Mouse (Mus musculus) lung, postnatal 0 days (tissue): Measurements from ENCODE around the gene Pik3c2b.
"Not testable (repeated sequence)": the region's sequence is repeated elsewhere in the genome, so short reads cannot be mapped to it uniquely, and the experiment has no call there.

ENCODE experiments used
- CTCF ChIP-seq: IDR thresholded peaks from 2 replicates; pipeline ENCODE4 v1.5.1; 2016; ENCODE audit warnings: antibody characterized with exemption, mild to moderate bottlenecking
- EP300 ChIP-seq: IDR thresholded peaks from 2 replicates; pipeline ENCODE4 v1.6.1; 2016; ENCODE audit warnings: antibody characterized with exemption, mild to moderate bottlenecking, control low read depth

- not testable (repeated sequence) for TF ChIP-seq CTCF, EP300
Measured at GRCm38 (mm10) chr1:133021971-133022370, 23.5 kb upstream of the Pik3c2b start.
